Mouse (Mus musculus): ENCODE data around the gene Dnah17.

The Dnah17 gene

DNA sequence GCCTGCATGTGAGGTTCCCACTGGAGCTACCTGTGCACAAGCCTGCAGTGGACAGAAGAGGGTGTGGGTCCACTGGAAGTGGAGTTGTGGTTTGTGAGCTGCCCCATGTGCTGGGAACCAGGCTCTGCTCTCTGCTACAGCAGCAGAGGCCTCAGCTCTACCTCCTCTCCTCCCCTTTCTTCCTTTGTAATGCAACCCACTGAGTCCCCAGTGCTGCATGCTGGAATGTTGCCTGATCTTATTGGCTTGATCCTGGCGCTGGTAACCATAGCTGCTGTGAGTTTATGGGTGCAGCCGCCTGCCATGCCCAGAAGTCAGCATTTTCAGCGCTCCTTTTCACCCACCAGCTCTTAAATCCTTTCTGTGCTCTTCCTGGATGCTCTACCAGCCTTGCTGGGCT is 134.4 kb downstream of the Dnah17 start:
- peak; percentile 87 for DNase-seq (ENCODE audit: low read depth, low spot score)

- DNase-seq (ENCODE audit: low read depth, low spot score) = no peak
Observed at GRCm38 (mm10) chr11:117995661-117996060, 134.8 kb downstream of the Dnah17 start.

DNA sequence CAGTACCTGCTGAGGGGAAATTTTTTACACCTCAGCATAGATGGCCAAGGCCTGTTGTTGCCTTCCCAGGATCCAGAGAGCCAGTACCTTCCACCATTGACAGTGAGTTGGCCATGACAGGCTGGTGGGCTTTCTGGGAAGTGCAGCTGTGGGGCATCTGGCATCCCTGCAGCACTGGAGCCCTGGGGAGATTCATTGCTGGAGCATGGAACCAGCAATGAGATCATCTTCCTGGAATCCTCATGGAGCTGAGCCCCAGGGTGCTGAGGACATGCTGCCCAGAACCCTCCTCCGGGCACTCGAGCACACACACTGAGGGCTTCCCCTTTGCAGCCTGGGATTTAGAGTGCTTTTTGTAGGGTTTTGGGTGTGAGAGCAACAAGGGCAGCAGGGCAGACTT is 135.2 kb downstream of the Dnah17 start:
- no peak for DNase-seq (ENCODE audit: low read depth, low spot score)

DNA sequence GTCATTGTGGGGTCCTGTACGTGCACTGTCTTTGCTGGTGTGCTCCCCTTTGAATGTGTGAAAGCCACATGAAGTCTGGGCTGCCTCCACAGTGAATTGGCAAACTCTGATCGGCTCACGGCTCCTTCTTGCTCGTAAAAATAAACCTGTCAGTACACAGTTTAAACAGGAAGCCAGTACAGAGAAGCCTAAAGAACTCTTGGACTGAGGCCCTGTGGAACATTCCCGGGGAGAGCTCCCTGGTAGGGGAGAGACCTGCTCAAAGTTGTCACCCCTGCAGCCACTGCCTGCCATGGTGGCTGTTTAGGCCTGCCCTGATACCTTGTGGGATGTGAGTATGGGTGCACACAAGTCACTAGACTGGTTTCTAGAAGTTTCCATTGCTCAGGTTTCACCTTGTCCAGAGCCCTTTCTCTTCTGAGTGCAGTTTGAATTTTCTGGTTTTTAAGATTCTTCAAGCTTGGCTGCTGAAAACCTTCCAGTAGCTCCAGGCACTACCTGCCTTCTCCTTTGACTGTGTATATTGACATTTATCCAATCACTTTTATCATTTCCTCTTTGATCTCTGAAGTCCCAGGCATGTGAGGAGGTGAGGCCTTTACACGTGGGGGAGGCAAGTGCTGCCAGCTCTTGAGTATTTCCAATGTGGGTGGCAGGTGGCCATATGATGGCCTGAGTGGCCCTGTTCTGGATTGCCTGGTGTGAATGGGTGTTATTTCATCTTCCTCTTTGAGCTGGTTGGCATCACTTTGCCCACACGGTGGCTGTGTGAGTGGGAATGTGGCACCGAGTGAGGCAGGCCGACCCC is 136.0 kb downstream of the Dnah17 start:
- DNase-seq (ENCODE audit: low read depth, low spot score) = no peak

DNA sequence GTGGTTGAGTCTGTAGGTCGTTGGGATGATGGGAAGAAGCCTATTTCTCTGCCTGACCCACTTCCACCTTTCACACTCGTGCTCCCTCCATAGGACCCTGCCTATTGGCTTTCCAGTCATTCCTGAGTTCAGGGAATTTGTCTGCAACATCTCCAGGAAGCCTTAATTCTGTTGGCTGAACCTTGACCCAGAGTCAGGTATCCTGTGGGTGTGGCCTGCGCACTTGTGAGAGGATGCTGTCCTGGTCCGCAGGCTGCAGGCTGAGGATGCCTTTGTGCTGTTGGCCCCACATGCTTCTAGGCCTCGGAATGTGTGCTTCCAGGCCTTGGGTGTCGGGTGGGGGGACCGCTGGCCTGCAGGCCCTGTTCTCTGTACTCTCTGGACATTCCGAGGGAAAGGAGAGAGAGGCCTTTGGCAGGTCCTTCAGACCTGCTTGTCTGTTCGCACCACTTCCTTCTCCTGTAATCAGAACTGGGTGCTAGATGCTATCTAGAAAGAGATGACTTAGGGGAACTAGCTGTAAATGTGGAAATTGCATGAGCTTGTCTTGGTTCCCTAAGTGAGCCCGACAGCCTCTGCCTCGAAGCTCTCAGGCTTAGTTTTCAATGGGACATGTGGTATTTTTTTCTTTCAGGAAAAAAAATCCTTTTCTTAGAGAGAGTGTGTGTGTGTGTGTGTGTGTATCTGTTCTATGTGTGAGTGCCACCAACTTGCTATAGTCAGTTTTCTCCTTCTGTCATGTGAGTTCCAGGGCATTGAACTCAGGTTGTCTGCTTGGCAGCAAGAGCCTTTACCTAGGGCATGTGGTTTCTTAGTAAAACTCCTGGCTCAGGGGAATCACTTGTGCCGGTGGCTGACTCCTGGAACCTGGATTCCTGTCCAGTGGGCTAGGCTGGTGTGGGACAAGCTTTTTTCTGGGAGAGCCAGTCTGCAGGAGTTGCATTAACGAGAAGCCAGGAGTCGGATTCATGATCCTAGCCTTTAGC is 137.0 kb downstream of the Dnah17 start:
- DNase-seq (ENCODE audit: low read depth, low spot score) = no peak

- DNase-seq (ENCODE audit: low read depth, low spot score) = no peak
Observed at GRCm38 (mm10) chr11:117991502-117992470, 138.6 kb downstream of the Dnah17 start.

GRCm38 (mm10) chr11:117989926-117990325 is 140.5 kb downstream of the Dnah17 start:
- no peak for DNase-seq (ENCODE audit: low read depth, low spot score)

DNA sequence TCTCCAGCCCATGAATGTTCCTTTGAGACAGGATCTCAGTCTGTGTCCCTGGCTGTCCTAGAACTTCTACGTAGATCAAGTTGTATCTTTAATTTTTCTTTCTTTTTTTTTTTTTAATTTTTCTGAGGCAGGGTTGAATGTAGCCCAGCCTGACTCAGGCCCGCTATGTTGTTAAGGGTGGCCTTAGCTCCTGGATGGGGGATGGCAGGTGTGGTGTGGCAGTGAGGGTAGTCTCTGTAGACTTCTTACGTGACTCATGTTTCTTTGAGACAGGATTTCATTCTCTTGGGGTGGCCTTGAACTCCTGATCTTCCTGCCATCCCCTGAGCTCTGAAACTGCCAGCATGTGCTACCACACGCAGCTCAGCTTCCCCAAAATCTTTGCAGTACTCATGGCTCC is 141.2 kb downstream of the Dnah17 start:
- DNase-seq (ENCODE audit: low read depth, low spot score) = no peak

GRCm38 (mm10) chr11:117987968-117988367 is 142.5 kb downstream of the Dnah17 start:
- DNase-seq (ENCODE audit: low read depth, low spot score) = no peak

DNA sequence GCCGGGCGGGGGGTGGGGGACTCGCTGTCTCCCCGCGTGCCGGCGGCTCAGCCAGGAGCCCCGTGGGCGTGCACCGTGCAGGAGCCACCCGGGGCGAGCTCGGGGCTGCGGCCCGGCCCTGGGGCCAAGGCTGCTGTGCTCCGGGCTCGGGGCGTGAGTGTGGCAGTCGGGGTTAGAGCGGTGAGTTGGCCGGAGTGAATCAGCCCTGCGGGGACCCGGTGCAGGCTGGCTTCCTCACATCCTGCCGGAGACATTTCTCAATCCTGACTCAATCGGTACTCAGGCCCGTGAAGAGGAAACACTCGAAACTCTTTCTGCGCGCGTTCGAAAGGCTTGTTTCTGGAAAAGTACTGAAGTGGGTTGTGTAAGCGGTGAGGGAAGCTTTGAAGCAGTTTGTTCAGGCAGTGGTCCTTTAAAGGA is 143.4 kb downstream of the Dnah17 start:
- no peak for DNase-seq (ENCODE audit: low read depth, low spot score)

DNA sequence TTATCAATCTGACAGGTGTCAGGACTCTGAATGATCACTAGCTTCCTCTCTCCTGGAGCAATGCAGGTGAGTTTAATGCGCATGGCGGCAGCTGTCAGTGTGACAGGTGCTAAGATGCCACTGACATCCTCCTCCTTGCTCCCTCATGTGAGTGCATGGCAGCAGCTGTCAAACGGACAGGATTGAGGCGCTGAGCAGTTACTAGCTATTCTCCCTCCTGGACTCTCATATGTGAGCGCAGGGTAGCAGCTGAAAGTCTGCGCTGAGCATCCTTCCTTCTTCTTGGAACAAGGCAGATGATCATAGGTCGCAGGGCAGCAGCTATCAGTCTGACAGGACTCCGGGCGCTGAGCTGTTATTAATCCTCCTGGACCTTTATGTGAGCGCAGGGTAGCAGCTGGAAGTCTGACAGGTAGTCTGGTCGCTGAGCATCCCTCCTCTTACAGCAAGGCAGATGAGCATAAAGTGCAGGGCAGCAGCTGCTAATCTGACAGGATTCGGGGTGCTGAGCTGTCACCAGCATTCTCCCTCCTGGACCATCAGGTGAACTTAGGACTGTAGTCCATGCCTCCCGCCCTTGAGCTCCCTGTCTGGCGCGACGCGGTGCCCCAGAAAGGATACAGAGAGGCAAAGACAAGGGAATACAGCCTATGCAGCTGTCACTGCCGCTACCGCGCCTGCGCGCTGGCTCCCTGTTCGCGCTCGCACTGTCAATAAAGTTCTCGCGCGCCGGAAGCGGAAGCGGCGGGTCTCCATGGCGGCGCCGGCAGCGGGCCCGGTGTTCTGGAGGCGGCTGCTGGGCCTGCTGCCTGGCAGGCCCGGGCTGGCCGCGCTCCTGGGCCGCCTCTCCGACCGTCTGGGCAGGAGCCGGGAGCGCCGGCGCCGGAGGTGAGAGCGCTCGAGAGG is 144.1 kb downstream of the Dnah17 start, which contains the start of gene Pgs1:
TSS of gene Pgs1 (plus strand) at position 167 of the 906 bp plus-strand sequence.
- peak; percentile 94 for DNase-seq (ENCODE audit: low read depth, low spot score)

GRCm38 (mm10) chr11:117983770-117984169 is 146.7 kb downstream of the Dnah17 start:
- DNase-seq (ENCODE audit: low read depth, low spot score) = no peak

DNA sequence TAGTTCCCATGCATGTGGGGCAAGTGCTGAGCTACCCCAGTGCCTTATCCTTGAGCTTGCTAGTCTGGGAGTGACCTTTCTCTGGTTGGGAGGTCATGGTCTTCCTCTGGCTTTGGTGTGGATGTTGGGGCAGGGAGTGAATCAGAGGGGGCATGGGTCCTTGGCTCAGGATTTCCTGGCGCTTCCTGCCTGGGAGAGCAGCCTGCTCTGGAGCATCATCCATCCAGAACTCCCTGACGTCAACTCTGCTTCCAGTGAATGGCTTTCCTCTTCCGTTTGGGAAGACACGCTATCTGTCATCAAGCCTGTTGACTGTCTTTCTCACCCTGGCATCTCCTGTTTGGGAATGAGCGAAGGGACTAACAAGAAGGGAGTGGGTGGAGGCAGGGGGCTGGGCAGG is 148.0 kb downstream of the Dnah17 start:
- no peak for DNase-seq (ENCODE audit: low read depth, low spot score)

DNA sequence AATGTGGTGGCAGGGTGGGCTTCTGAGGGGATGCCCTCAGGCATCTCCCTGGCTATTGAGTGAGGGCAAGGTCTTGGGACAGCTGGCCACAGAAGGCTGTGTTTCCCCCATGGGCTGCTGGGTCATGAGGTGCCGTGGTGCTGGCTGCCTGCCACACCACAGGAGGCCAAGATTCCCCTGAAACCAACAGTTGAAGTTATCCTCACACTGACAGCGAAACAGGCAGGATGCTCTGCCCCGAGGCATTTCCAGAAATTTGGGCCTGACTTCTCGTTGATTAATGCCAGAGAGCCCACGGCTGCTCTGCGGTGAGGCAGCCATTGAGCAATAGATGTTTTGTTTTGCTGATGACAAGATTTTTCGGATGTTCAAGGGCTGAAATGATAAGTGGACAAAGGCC is 151.0 kb downstream of the Dnah17 start:
- no peak for DNase-seq (ENCODE audit: low read depth, low spot score)

- DNase-seq (ENCODE audit: low read depth, low spot score) = no peak
Observed at GRCm38 (mm10) chr11:117977694-117978360, 152.6 kb downstream of the Dnah17 start.

DNA sequence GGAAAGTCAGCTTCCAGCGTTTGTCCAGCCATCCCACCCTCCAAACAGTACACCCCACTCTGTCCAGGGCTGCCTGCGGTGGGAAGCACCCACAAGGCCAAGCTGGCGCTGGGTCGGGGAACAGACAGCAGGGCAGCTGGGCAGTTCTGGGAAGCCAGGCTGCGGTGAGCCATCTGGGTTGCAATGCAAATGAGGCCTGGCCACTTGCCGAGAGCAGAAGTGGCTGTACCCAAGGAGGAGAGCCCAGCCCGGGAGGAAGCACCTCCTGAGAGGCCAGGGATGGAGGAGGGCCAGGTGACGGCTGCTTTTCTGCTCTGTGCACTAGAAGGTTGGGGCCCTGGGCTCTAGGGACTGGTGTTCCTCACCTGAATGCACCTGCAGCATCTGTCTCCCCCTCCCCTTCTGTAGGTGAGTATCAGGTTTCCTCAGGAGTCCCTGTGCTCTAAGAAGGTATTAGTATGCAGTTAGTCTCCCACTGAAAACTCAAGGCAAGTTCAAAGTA is 154.3 kb downstream of the Dnah17 start:
- DNase-seq (ENCODE audit: low read depth, low spot score) = peak; percentile 69

GRCm38 (mm10) chr11:117975211-117975967 is 155.0 kb downstream of the Dnah17 start:
- DNase-seq (ENCODE audit: low read depth, low spot score) = peak; percentile 96

- DNase-seq (ENCODE audit: low read depth, low spot score) = peak; percentile 79
Observed at GRCm38 (mm10) chr11:117974327-117975125, 155.9 kb downstream of the Dnah17 start.
